Mouse (Mus musculus) liver, embryonic 11.5 days (tissue): ENCODE measurements at regions not wholly inside any gene's neighbourhood (a gene's known extent, or its start where the extent isn't known, plus 50 kb on each side); places are given as distances from the start of the nearest gene placed in this dataset.

Experiments used
- ATAC-seq: fragments of 200-750 bp; cut with Nextera tagmentation; replicated peaks from 2 replicates; pipeline ENCODE4 v1.8.0; 2017; ENCODE audit warnings: moderate number of reproducible peaks, mild to moderate bottlenecking, moderate TSS enrichment, moderate library complexity; ENCODE audit not compliant: low FRiP score
- DNase-seq: peaks from one replicate; pipeline ENCODE4 v3.0.0-alpha.2; 2017; ENCODE audit warnings: low spot score
- H3K27ac ChIP-seq: fragments of 300-500 bp; sonication (generic); 2 replicates; pipeline ENCODE4 v1.5.1; 2014; ENCODE audit warnings: mild to moderate bottlenecking, low read depth, low read length, control low read depth
- H3K27me3 ChIP-seq: fragments of 300-500 bp; sonication (generic); replicated peaks from 2 replicates; pipeline ENCODE4 v1.6.1; 2014; ENCODE audit warnings: low read length, mixed read lengths; ENCODE audit not compliant: control insufficient read depth, insufficient read depth
- H3K36me3 ChIP-seq: fragments of 300-500 bp; sonication (generic); 2 replicates; pipeline ENCODE4 v1.6.1; 2014; ENCODE audit warnings: mild to moderate bottlenecking, low read length, moderate library complexity, mixed read lengths; ENCODE audit not compliant: control insufficient read depth, insufficient read depth
- H3K4me1 ChIP-seq: fragments of 300-500 bp; sonication (generic); replicated peaks from 2 replicates; pipeline ENCODE4 v1.6.1; 2014; ENCODE audit warnings: low read length, mixed read lengths; ENCODE audit not compliant: control insufficient read depth, insufficient read depth
- H3K4me2 ChIP-seq: fragments of 300-500 bp; sonication (generic); 2 replicates; pipeline ENCODE4 v1.6.1; 2014; ENCODE audit warnings: mild to moderate bottlenecking, control low read depth, moderate library complexity
- H3K4me3 ChIP-seq: fragments of 300-500 bp; sonication (generic); 2 replicates; pipeline ENCODE4 v1.5.1; 2014; ENCODE audit warnings: low read depth, low read length, control low read depth
- H3K9ac ChIP-seq: fragments of 300-500 bp; sonication (generic); 2 replicates; pipeline ENCODE4 v1.6.1; 2014; ENCODE audit warnings: low read depth, low read length, control low read depth
- H3K9me3 ChIP-seq: fragments of 300-500 bp; sonication (generic); 2 replicates; pipeline ENCODE4 v1.6.1; 2016; ENCODE audit warnings: low read length, inconsistent platforms, mixed read lengths; ENCODE audit not compliant: control insufficient read depth
- WGBS: fragments of 180-500 bp; shearing (Covaris S2); extraction: QIAGEN DNeasy Blood & Tissue Kit; methylation state at CpG from one replicate; pipeline ENCODE4 v1.1.7; 2014; 5-methylcytosine and 5-hydroxymethylcytosine counted together

DNA sequence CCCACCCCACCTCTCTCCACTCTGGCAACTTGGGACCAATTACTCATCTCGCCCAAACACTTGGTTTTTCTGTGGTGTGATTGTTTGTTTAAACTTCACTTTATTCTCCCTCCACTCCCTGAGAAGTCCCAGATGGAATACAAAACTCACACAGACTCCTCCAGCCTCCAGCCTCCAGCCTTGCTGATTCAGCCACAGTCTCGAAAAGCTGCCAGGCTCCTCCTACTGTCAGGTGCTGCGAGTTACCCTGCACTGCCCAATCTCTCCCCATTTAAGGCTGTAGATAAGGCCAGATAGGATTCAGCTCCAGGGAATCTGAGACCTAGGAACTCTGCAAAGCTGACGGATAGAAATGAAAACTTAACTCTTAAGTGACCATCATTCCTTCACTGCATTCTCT, 340.7 kb downstream of the Cmpk2 start:
- 11% methylated on average over 4 of the region's 4 CpGs for WGBS
- H3K36me3 ChIP-seq = no peaks in the 10 kb centered on the region
- H3K9ac ChIP-seq = no peak overlapping the region
- no peak for DNase-seq
- H3K27ac ChIP-seq = no peak overlapping the region
- H3K27me3 ChIP-seq = no peaks in the 10 kb centered on the region
- no peak overlapping the region for H3K4me3 ChIP-seq
- H3K9me3 ChIP-seq = no peaks in the 10 kb centered on the region
- no peak for ATAC-seq
- no peaks in the 10 kb centered on the region for H3K4me1 ChIP-seq
- H3K4me2 ChIP-seq = no peak overlapping the region

- Histone ChIP-seq H3K27me3 (no peaks in the 10 kb centered on the region), H3K4me2 (no peak overlapping the region), H3K9ac (no peak overlapping the region), H3K4me3 (no peak overlapping the region), H3K9me3 (no peaks in the 10 kb centered on the region), H3K27ac (no peak overlapping the region), H3K36me3 (no peaks in the 10 kb centered on the region), H3K4me1 (no peaks in the 10 kb centered on the region)
- ATAC-seq (no peak), DNase-seq (no peak)
- WGBS = 84% methylated on average over 5 of the region's 5 CpGs
Measured at GRCm38 (mm10) chr12:26802542-26802941, 333.5 kb downstream of the Cmpk2 start.

DNA sequence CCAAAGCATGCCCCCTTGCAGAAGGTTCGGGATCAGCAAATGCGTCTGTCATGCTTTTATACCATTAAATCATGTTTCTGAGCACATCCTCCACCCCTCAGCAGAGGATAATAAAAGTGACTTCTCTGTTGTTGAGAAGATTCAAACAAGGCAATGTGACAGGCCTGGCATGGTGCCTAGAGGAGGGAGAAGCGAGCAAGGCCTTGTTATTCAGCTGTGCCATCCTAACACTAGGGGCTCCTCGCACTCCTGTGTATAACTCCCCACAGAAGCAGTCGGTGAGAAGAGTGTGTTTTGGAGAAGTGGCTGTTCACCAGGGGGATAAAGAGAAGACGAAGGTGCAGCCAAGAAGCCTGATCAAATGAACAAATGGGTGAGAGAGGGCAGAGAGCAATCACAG, 330.3 kb downstream of the Cmpk2 start:
- ATAC-seq (no peak), DNase-seq (no peak)
- Histone ChIP-seq H3K27ac (no peak overlapping the region), H3K4me3 (no peak overlapping the region), H3K4me1 (no peaks in the 10 kb centered on the region), H3K9ac (no peak overlapping the region), H3K27me3 (no peaks in the 10 kb centered on the region), H3K9me3 (no peaks in the 10 kb centered on the region), H3K36me3 (no peaks in the 10 kb centered on the region), H3K4me2 (no peak overlapping the region)
- 78% methylated on average over 6 of the region's 6 CpGs for WGBS

GRCm38 (mm10) chr12:26796367-26796766, 327.4 kb downstream of the Cmpk2 start:
- Histone ChIP-seq H3K27ac (no peak overlapping the region), H3K4me1 (no peaks in the 10 kb centered on the region), H3K27me3 (no peaks in the 10 kb centered on the region), H3K9me3 (no peaks in the 10 kb centered on the region), H3K4me2 (no peak overlapping the region), H3K4me3 (no peak overlapping the region), H3K36me3 (no peaks in the 10 kb centered on the region), H3K9ac (no peak overlapping the region)
- DNase-seq (no peak), ATAC-seq (no peak)
- 71% methylated on average over 2 of the region's 2 CpGs for WGBS

DNA sequence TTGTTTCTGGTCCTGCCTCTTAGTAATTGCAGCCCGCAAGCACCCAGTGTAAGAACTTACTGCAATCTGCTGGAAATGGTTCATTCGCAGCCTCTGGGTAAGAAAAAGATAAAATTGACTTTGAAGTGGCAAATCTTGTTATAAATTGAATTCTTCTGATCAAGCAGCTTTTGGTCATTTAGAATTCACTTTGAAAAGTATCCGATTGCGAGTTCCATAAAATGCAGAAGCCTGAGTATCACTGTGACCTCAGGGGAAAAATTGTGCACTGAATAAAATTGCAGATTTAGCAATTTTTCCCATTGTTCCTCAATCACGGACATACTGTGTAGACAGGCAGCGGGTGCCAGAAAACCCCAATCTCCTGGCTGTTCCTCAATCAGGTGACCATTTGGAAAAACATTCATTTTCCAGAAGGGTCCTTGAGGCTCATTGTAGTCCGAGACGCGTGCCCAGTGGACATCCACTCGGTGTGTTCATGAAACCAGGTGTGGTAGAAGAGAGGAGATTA, 320.4 kb downstream of the Cmpk2 start:
- Histone ChIP-seq H3K9ac (no peak overlapping the region), H3K4me3 (no peak overlapping the region), H3K27me3 (no peaks in the 10 kb centered on the region), H3K4me2 (no peak overlapping the region), H3K9me3 (no peaks in the 10 kb centered on the region), H3K27ac (no peak overlapping the region), H3K36me3 (no peaks in the 10 kb centered on the region), H3K4me1 (no peaks in the 10 kb centered on the region)
- 82% methylated on average over 10 of the region's 10 CpGs for WGBS
- ATAC-seq (no peak), DNase-seq (no peak)

DNA sequence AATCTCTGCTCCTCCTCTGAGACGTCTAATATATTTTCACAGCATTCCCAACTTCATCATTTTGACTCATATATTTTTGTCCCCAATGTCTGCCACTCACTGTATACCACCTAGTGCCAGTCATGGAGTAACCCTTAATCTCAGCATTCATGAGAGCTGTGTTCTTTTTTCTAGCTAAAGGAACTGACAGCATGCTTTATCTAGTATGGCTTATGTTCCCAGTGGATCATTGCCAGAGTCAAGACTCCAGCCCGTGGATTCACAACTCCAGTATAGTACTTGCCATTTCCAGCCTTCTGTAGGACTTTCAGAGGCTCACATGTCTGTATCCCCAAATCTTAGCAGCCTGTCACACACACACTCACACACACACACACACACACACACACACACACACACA, 316.5 kb downstream of the Cmpk2 start:
- ATAC-seq = no peak
- WGBS = 64% methylated on average over 2 of the region's 2 CpGs

GRCm38 (mm10) chr12:26784426-26784825, 315.4 kb downstream of the Cmpk2 start:
- Histone ChIP-seq H3K27ac (no peak overlapping the region), H3K9me3 (0 out of 2 replicates have a peak, but pooled peaks cover 3% of the 10 kb centered on the region), H3K4me3 (no peak overlapping the region), H3K9ac (no peak overlapping the region), H3K4me2 (no peak overlapping the region), H3K27me3 (no peaks in the 10 kb centered on the region), H3K4me1 (no peaks in the 10 kb centered on the region), H3K36me3 (no peaks in the 10 kb centered on the region)
- 89% methylated on average over 3 of the region's 3 CpGs for WGBS
- DNase-seq = no peak
- ATAC-seq = no peak

More for the DNA sequence above, 316.5 kb downstream of the Cmpk2 start:
- no peak overlapping the region for H3K9ac ChIP-seq
- H3K9me3 ChIP-seq = no peaks in the 10 kb centered on the region
- H3K36me3 ChIP-seq = no peaks in the 10 kb centered on the region
- H3K4me2 ChIP-seq = no peak overlapping the region
- no peak for DNase-seq
- no peak overlapping the region for H3K27ac ChIP-seq
- no peak overlapping the region for H3K4me3 ChIP-seq
- no peaks in the 10 kb centered on the region for H3K27me3 ChIP-seq
- no peaks in the 10 kb centered on the region for H3K4me1 ChIP-seq

DNA sequence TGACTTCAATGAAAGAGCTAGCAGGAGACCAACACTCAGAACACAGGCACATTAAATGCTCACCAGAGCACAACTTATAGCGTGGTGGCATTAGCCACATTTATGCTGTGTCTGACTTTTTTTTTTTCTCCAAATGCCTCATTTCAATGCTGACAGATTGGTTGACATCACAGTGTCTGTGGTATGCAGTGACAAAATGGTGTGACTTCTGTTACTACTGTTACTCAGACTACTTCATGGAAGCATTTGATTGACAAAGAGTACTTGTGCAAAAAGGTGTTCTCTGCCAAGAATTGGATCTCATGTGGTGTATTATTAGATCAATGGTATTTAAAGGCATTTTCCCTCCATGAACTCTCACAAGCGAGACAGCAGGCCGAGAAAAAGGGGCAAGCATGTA, 314.8 kb downstream of the Cmpk2 start:
- Histone ChIP-seq H3K27me3 (no peaks in the 10 kb centered on the region), H3K4me2 (no peak overlapping the region), H3K4me1 (no peaks in the 10 kb centered on the region), H3K9ac (no peak overlapping the region), H3K27ac (no peak overlapping the region), H3K4me3 (no peak overlapping the region), H3K36me3 (no peaks in the 10 kb centered on the region), H3K9me3 (0 out of 2 replicates have a peak, but pooled peaks cover 3% of the 10 kb centered on the region)
- 78% methylated on average over 3 of the region's 3 CpGs for WGBS
- ATAC-seq (no peak), DNase-seq (no peak)

- no peaks in the 10 kb centered on the region for H3K36me3 ChIP-seq
- DNase-seq (no peak), ATAC-seq (no peak)
- no peak overlapping the region for H3K9ac ChIP-seq
- no peak overlapping the region for H3K4me3 ChIP-seq
- H3K27ac ChIP-seq = no peak overlapping the region
- H3K4me2 ChIP-seq = no peak overlapping the region
- H3K4me1 ChIP-seq = no peaks in the 10 kb centered on the region
- WGBS = 81% methylated on average over 3 of the region's 3 CpGs
- 0 out of 2 replicates have a peak, but pooled peaks cover 3% of the 10 kb centered on the region for H3K9me3 ChIP-seq
- H3K27me3 ChIP-seq = no peaks in the 10 kb centered on the region
Measured at GRCm38 (mm10) chr12:26781537-26781936, 312.5 kb downstream of the Cmpk2 start.
